Mouse (Mus musculus) erythroid progenitor cell, adult 5-6 weeks (primary cell): ENCODE measurements around the gene Lman1l. TPM values are rescaled to one million over a fixed set of nuclear protein-coding genes. Genes with fewer than 3 reads are reported as not detected.

Source experiments
- ATAC-seq: replicated peaks from 2 replicates; pipeline ENCODE4 v1.8.0; 2016; ENCODE audit warnings: moderate number of reproducible peaks, mild to moderate bottlenecking, moderate TSS enrichment, inconsistent platforms; ENCODE audit not compliant: poor library complexity, low FRiP score, severe bottlenecking
- total RNA-seq, 2 experiments: library from RNA; stranded (forward) in 1 of 2; stranded (reverse) in 1 of 2; fragments of 150-400 nt in 1 of 2; fragments of 186-747, 209-891 nt in 1 of 2; gene quantifications; 2 replicates each; pipeline versions ENCODE4 v1.2.3 to v1.2.4; 2015 to 2017; ENCODE audit warnings: low replicate concordance in 2 of 2

Lman1l gene
- total RNA-seq (2015; ENCODE audit: low replicate concordance), result not detected in 2 replicates
- not detected in 2 replicates for total RNA-seq (2017; ENCODE audit: low replicate concordance)

DNA sequence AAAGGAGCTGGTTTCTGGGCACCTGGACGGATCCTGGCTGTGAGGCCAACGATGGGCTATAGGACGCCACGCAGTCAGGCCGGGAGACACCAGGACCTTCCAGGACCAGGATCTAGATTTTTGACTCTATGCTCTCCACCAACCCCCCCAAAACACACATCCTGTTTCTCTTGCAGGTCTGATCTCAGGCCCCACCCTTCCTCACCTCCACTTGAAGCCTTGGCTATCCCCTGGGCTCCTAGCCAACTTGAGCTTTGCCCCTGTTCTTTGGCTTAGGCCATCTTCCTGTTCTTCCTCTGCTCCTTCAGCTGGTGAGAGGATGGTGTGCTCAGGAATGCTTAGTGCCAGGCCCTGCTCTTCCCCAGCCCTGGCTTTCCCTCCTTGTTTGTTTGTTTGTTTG is at the start of gene Lman1l:
Lman1l (minus strand) TSS at position 101 of the 400 bp plus-strand sequence.
- no peak for ATAC-seq

DNA sequence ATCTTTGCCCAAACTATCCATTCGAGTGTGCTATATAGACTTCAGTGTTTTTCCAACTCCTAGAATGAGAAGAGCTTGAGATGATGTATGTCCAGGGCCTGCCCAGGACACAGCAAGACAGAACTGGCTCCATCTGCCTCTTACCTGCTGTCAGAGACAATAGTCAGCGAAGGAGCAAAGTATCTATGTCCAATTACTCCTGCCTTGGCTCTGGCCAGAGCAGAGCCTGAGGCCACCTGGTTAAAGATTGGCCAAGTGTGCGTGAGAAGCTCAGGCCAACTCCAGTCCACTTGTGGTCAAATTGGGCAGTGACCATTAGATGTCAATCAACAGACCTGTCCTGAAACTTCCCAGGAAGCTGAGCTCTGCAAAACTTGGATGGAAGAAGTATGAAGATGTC is 49.0 kb upstream of the Lman1l start:
- no peak for ATAC-seq

- ATAC-seq, result no peak
Observed at GRCm38 (mm10) chr9:57668277-57668676, 47.7 kb upstream of the Lman1l start.

GRCm38 (mm10) chr9:57667817-57668216 is 47.2 kb upstream of the Lman1l start:
- no peak for ATAC-seq

GRCm38 (mm10) chr9:57667136-57667535 is 46.6 kb upstream of the Lman1l start:
- ATAC-seq, result no peak

DNA sequence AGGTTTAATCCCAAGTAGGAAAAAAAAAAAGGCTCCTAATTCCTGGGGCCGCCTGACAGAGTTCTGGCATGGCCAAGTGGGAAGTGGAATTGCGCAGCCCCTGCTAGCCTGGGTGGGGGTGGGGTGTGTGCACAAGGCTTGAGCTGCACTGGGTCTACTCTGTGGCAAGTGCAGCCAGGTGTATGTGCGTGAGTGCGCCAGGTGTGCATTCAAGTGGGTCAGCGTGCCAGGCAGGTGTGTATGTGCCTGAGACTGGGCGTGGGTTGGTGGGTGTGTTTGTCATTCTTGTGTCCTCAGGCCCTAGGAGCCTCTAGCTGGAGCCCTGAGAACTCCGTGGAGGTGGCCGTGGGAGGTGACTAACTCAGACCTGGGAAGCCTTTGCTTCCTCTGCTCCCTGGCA is 46.0 kb upstream of the Lman1l start:
- no peak for ATAC-seq

DNA sequence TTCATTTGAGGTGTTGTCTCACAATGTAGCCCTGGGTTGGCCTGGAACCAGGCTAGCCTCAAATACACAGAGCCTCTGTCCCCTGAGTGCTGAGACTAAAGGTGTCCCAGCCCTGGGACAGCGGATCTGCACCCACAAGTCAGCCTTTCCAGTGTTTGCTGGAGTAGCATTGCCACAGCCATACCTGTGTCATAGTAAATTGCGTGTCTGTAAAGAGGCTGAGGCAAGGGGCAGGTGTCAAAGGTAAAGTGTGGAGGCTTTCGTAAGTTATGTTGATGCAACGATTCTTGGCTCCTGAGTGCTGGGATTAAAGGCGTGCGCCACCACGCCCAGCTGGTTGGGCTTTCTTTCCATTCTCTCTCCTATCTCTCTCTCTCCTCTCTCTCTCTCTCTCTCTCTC is 44.0 kb upstream of the Lman1l start:
- ATAC-seq, result no peak

DNA sequence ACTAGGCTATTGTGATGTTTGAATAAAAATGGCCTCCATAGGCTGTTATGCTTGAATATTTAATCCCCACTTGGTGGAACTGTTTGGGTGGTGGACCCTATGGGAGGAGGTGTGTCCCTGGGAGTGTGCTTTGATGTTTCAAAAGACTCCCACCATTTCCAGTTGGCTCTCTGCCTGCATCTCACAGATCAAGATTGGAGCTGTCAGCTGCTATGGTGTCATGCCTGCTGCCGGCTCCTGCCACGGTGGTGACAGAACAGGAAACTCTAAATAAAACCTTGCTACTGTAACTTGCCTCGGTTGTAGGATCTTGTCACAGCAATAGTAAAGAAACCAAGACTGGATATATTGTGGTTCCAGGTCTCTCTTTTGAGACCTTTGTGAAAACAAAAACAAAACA is 41.0 kb upstream of the Lman1l start:
- no peak for ATAC-seq

DNA sequence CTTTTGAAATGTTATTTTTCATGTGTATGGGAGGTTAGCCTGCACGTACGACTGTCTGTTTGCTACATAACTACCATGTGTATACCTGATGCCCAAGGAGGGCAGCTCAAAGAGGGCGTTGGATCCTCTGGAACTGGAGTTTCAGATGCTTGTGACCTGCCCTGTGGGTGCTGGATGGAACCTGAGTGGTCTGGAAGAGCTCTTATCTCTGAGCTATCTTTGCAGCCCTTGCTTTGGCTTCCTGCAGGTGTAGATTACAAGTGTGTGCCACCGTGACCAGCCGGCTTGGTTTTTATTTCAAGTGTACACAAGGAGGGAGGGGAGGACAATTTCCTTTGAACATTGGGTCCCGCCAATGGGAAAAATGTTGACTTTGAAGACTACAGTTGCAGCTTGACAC is 39.9 kb upstream of the Lman1l start:
- peak; percentile 77 for ATAC-seq

DNA sequence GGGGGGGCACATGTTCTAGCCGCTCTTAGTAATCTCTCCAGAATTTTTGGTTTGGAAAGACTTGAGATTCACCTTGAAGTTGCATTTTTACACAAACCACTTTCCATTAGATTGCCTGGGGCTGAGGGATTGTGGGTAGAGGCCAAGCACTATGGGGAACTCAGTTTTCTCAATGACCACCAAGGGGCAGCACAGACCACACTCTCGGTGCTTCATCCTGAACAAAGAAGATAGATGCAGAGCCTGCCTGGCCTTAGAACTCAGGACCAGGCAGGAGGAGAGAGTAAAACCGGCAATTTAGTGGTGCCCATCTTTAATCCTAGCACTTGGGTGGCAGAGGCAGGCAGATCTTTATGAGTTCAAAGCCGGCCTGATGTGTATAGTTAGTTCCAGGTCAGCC is 39.2 kb upstream of the Lman1l start:
- peak; percentile 72; the same call in 1 of the 2 replicates for ATAC-seq

DNA sequence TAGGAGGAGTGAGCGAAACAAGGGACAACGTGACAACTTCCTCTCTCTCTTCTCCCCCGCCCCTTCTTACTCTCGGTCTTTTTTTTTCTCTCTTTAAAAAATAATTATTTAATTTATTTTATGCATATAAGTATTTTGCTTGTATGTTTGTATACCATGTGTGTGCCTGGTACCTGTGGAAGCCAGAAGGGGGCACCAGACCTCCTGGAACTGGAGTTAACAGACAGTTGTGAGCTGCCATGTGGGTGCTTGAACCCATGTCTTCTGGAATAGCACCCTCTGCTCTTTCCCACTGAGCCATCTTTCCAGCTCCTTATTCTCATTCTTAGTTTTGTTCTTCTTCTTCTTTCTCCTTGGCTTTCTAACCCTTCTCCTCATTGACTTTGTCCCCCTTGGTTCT is 38.4 kb upstream of the Lman1l start:
- no peak for ATAC-seq

- ATAC-seq, result no peak
Observed at GRCm38 (mm10) chr9:57657843-57658242, 37.3 kb upstream of the Lman1l start.

- no peak for ATAC-seq
Observed at GRCm38 (mm10) chr9:57656631-57657350, 36.2 kb upstream of the Lman1l start.

- ATAC-seq, result peak; percentile 71
Observed at GRCm38 (mm10) chr9:57655749-57656148, 35.2 kb upstream of the Lman1l start.

- ATAC-seq, result no peak
Observed at GRCm38 (mm10) chr9:57654966-57655365, 34.4 kb upstream of the Lman1l start.

DNA sequence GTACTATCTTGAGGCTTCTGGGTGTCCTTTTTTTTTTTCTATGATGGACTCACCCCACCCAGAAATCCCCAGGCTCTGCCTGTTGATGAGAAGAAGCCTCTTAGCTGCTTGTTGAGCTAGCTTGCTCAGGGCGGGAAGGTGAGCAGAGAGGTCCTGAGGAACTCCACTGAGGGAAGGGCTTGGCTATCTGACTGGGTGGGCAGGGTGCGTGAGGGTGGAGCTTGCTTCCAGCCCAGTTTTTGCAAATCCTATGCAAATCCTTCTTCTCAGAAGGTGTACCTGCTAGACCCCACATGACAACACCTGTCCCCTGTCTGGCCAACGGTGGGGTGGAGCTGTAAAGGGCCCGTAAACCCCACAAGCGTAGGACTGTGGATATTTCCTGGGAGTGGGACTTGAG is 32.7 kb upstream of the Lman1l start, which contains the start of gene Csk:
Csk (minus strand) TSS at position 349 of the 400 bp plus-strand sequence.
- ATAC-seq, result no peak

GRCm38 (mm10) chr9:57652855-57653254 is 32.3 kb upstream of the Lman1l start:
- no peak for ATAC-seq

- ATAC-seq, result no peak
Observed at GRCm38 (mm10) chr9:57652351-57652750, 31.8 kb upstream of the Lman1l start.

DNA sequence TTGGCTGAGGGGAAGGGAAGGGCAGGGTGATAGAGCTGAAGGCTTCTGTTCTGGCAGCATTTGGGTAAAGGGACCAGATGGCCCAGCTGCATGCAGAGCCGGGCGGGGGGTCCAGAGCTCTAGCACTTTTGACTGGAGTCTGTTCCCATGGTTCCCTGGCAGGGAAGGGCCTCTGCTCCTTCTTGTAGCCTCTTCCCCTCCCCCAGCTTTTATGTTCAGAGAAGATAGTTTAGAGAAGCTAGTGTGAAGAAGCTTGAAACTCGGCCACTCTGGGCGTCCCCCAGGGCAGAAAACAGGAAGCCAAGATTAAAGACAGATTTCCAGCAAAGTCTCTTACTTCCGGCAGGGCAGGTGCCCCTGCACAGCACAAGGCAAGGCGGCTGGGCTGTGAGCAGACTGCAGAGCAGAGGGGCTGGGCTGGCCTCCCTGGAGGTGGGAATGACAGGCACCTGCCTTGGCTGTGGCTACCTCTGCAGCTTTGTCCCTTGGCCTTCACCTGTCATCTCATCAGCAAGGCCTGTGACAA is 30.3 kb upstream of the Lman1l start:
- ATAC-seq, result no peak

GRCm38 (mm10) chr9:57650130-57650785 is 29.7 kb upstream of the Lman1l start:
- no peak for ATAC-seq
